Mouse (Mus musculus): ENCODE measurements at regions not wholly inside any gene's neighbourhood (a gene's known extent, or its start where the extent isn't known, plus 50 kb on each side); places are given as distances from the start of the nearest gene placed in this dataset.
A peak's percentile ranks its signal among the peaks of the same experiment; 100 is the strongest.

DNA sequence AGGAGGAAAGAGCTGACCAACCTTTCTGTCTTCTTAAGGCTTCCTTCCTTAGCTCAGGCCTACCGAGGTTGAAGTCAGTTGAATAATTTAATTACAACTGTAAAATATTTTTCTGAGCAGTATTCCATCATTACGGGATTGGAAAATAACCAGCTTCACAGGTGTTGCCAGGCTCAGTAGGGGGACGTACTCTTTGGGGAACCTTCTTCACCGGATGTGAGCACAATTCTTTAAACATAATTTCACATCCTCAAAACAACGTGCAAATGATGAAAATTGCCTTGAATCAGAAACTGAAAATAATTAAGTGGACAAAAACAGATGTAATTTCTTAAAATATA, 515.9 kb downstream of the Tns3 start:
- Histone ChIP-seq H3K27ac (ENCODE audit: insufficient read depth, low read depth, low read length) (no peak overlapping the region), H3K27me3 (replicated peaks; ENCODE audit: control insufficient read depth, insufficient read depth, low read length) (no peaks in the 10 kb centered on the region), H3K4me3 (ENCODE audit: insufficient read depth, low read depth, low read length) (no peak overlapping the region), H3K36me3 (ENCODE audit: control insufficient read depth, insufficient read depth, low read length) (no peaks in the 10 kb centered on the region), H3K4me1 (ENCODE audit: control insufficient read depth, insufficient read depth, low read length) (peaks cover 2% of the 10 kb centered on the region; the same call in 1 of the 2 replicates)
- WGBS, result 86% methylated on average over 5 of the region's 5 CpGs
- DNase-seq, result no peak
- TF ChIP-seq POLR2A (IDR thresholded peaks at IDR 0.05; ENCODE audit: low read depth, low read length) (no peak), CTCF (conservative IDR thresholded peaks at IDR 0.05; ENCODE audit: insufficient read depth, insufficient read length, low read depth, low read length) (no peak)

DNA sequence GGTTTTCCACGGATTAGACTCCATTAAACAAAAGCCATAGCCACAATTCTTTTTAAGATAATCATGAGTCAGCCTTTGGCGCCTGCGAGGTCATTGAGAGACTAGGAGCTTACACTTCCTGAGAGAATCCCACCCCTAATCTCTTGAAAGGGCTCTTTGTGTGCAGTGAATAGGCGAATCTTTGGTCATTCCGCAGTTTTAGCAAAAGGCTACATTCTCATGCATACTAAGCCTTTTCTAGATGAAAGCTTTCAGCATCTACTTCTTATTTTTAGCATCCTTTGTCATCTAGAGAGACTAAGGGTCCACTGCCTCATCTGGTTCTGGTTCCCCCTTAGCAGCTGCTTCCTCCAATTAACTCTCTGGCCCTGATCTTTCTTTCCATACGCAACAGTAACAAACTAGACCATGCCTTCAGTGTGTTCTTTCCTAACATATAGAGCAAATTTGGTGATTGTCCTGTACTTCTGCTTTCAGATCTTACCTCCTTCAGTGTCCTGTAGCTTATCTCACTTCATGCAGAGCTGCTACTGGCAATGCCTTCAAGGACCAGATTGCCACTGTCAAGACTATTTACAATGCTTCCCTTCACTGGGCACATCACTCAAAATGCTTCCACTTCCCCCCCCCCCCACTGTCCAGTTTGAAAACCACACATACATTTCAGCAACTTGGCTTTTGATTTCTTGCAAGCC, 516.4 kb downstream of the Tns3 start:
- no peaks in the 10 kb centered on the region for H3K36me3 ChIP-seq (ENCODE audit: control insufficient read depth, insufficient read depth, low read length)
- H3K4me1 ChIP-seq (ENCODE audit: control insufficient read depth, insufficient read depth, low read length), result peaks cover 2% of the 10 kb centered on the region; the same call in 1 of the 2 replicates
- 83% methylated on average over 6 of the region's 6 CpGs for WGBS
- no peaks in the 10 kb centered on the region for H3K27me3 ChIP-seq (replicated peaks; ENCODE audit: control insufficient read depth, insufficient read depth, low read length)
- no peak overlapping the region for H3K4me3 ChIP-seq (ENCODE audit: insufficient read depth, low read depth, low read length)
- TF ChIP-seq CTCF (conservative IDR thresholded peaks at IDR 0.05; ENCODE audit: insufficient read depth, insufficient read length, low read depth, low read length), result no peak
- TF ChIP-seq POLR2A (IDR thresholded peaks at IDR 0.05; ENCODE audit: low read depth, low read length), result no peak
- no peak overlapping the region for H3K27ac ChIP-seq (ENCODE audit: insufficient read depth, low read depth, low read length)
- no peak for DNase-seq

DNA sequence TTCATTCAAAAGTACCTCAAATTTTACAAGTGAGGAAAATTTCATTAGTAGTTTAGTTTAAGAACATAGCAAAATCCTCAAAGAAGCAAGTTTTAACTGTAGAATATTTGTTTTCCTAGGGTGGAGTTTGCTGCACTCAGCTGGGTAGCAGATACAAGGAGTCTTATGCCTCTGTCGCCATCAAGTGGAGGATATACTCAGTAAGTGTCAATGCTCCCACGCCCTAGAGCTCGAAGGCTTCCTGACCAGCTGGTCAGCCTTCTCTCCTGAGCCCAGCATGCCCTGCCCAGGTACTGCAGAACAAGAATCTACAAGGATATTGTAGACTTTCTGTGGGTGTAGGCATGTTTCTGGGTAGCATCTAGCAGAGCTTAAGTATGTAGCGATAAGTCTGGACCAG, 527.0 kb downstream of the Tns3 start:
- H3K36me3 ChIP-seq (ENCODE audit: control insufficient read depth, insufficient read depth, low read length), result no peaks in the 10 kb centered on the region
- no peak overlapping the region for H3K27ac ChIP-seq (ENCODE audit: insufficient read depth, low read depth, low read length)
- no peaks in the 10 kb centered on the region for H3K4me1 ChIP-seq (ENCODE audit: control insufficient read depth, insufficient read depth, low read length)
- WGBS, result 40% methylated on average over 4 of the region's 4 CpGs
- TF ChIP-seq POLR2A (IDR thresholded peaks at IDR 0.05; ENCODE audit: low read depth, low read length), result no peak
- peak; percentile 58 for TF ChIP-seq CTCF (conservative IDR thresholded peaks at IDR 0.05; ENCODE audit: insufficient read depth, insufficient read length, low read depth, low read length)
- no peaks in the 10 kb centered on the region for H3K27me3 ChIP-seq (replicated peaks; ENCODE audit: control insufficient read depth, insufficient read depth, low read length)
- DNase-seq, result peak; percentile 47
- no peak overlapping the region for H3K4me3 ChIP-seq (ENCODE audit: insufficient read depth, low read depth, low read length)

DNA sequence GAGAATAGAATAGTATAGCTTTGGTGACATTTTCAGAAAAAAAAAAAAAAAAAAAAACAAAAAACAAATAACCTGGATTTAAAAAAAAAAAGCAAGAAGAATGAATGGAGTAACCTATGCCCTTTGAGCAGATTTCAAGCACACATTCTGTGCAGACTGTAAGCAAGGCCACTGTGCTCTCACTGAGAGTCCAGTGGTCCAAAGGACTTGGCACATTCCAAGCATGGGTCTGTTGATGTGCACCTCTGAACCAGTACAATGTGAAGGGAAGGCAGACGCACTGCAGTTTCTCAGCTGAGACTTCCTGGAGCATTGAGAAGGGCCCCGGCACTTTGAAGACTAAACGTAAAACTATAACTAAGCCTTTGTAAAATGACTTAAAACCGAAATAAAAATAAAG, 527.7 kb downstream of the Tns3 start:
- Histone ChIP-seq H3K27me3 (replicated peaks; ENCODE audit: control insufficient read depth, insufficient read depth, low read length) (no peaks in the 10 kb centered on the region), H3K36me3 (ENCODE audit: control insufficient read depth, insufficient read depth, low read length) (no peaks in the 10 kb centered on the region), H3K27ac (ENCODE audit: insufficient read depth, low read depth, low read length) (no peak overlapping the region), H3K4me3 (ENCODE audit: insufficient read depth, low read depth, low read length) (no peak overlapping the region), H3K4me1 (ENCODE audit: control insufficient read depth, insufficient read depth, low read length) (no peaks in the 10 kb centered on the region)
- 55% methylated on average over 4 of the region's 4 CpGs for WGBS
- peak; percentile 66 for DNase-seq
- TF ChIP-seq CTCF (conservative IDR thresholded peaks at IDR 0.05; ENCODE audit: insufficient read depth, insufficient read length, low read depth, low read length), result no peak

DNA sequence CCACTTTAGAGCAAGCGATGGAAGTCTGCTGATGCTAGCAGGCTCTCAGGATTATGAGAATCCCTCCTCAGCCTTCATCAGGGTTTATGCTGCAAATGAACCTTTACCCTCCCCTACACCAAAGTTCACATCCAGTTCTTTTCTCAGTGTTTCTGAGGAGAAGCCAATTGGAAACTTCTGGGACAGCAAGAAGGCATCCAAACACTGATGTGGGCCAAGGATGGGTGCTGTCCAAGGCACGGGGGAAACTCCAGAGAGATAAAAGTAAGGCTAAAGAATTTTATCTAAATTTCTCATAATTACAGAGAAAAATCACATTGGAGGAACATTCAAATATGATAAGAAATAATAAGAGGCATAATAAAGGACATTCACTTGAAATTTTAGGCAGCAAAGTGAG, 555.0 kb downstream of the Tns3 start:
- WGBS, result 74% methylated on average over 2 of the region's 2 CpGs
- TF ChIP-seq POLR2A (IDR thresholded peaks at IDR 0.05; ENCODE audit: low read depth, low read length) (no peak), CTCF (conservative IDR thresholded peaks at IDR 0.05; ENCODE audit: insufficient read depth, insufficient read length, low read depth, low read length) (no peak)
- no peak for DNase-seq

DNA sequence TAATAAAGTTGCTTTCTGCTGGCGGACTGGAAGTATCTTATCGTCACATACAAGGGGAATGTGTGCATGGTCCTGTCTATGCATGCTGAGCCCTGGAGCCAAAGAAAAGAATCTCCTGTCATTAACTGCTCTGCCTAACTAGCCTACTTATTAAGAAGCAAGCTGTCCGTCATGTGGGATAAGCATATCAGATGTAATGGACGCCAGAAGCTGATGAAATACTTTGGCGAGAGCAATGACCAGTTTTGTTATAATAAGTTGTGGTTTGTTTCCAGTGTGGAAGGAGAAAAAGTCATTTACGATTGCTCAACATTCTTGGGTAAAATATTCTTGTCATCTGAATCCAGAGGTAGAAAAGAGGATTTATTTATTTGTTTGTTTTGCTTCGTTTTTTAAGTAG, 563.2 kb downstream of the Tns3 start:
- Histone ChIP-seq H3K4me1 (ENCODE audit: control insufficient read depth, insufficient read depth, low read length) (no peaks in the 10 kb centered on the region), H3K27ac (ENCODE audit: insufficient read depth, low read depth, low read length) (no peak overlapping the region), H3K27me3 (replicated peaks; ENCODE audit: control insufficient read depth, insufficient read depth, low read length) (no peaks in the 10 kb centered on the region), H3K36me3 (ENCODE audit: control insufficient read depth, insufficient read depth, low read length) (no peaks in the 10 kb centered on the region), H3K4me3 (ENCODE audit: insufficient read depth, low read depth, low read length) (no peak overlapping the region)
- WGBS, result 78% methylated on average over 7 of the region's 7 CpGs
- TF ChIP-seq CTCF (conservative IDR thresholded peaks at IDR 0.05; ENCODE audit: insufficient read depth, insufficient read length, low read depth, low read length) (no peak), POLR2A (IDR thresholded peaks at IDR 0.05; ENCODE audit: low read depth, low read length) (no peak)
- DNase-seq, result no peak

More for the DNA sequence above, 555.0 kb downstream of the Tns3 start:
- Histone ChIP-seq H3K27me3 (replicated peaks; ENCODE audit: control insufficient read depth, insufficient read depth, low read length) (no peaks in the 10 kb centered on the region), H3K36me3 (ENCODE audit: control insufficient read depth, insufficient read depth, low read length) (no peaks in the 10 kb centered on the region), H3K4me1 (ENCODE audit: control insufficient read depth, insufficient read depth, low read length) (0 out of 2 replicates have a peak, but pooled peaks cover 3% of the 10 kb centered on the region), H3K27ac (ENCODE audit: insufficient read depth, low read depth, low read length) (no peak overlapping the region), H3K4me3 (ENCODE audit: insufficient read depth, low read depth, low read length) (no peak overlapping the region)

DNA sequence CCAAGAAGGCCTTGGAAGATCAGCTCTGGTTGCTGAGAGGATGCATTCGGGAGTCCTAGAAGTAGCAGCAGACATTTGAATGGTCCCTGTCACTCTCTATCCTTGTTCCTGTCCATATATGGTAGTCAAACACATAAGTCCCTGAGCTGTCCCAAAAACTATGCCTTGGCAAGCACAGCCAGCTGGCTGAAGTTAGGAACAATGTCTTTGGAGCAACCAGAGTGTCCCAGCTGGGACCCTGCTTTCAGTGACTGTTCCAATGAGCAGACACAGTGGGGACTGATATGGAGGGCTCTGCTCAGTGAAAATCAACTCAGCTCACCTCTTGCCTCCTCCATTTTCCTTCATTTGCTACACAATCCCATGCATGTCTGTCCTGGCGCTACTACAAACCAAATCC, 580.0 kb downstream of the Tns3 start:
- WGBS, result 89% methylated on average over 2 of the region's 2 CpGs
- no peak overlapping the region for H3K27ac ChIP-seq (ENCODE audit: insufficient read depth, low read depth, low read length)
- H3K36me3 ChIP-seq (ENCODE audit: control insufficient read depth, insufficient read depth, low read length), result no peaks in the 10 kb centered on the region
- no peak overlapping the region for H3K4me3 ChIP-seq (ENCODE audit: insufficient read depth, low read depth, low read length)
- no peaks in the 10 kb centered on the region for H3K27me3 ChIP-seq (replicated peaks; ENCODE audit: control insufficient read depth, insufficient read depth, low read length)
- no peak for DNase-seq
- H3K4me1 ChIP-seq (ENCODE audit: control insufficient read depth, insufficient read depth, low read length), result no peaks in the 10 kb centered on the region
- TF ChIP-seq POLR2A (IDR thresholded peaks at IDR 0.05; ENCODE audit: low read depth, low read length) (no peak), CTCF (conservative IDR thresholded peaks at IDR 0.05; ENCODE audit: insufficient read depth, insufficient read length, low read depth, low read length) (no peak)
